Mouse (Mus musculus): Measurements from ENCODE around the gene Blm.

DNA sequence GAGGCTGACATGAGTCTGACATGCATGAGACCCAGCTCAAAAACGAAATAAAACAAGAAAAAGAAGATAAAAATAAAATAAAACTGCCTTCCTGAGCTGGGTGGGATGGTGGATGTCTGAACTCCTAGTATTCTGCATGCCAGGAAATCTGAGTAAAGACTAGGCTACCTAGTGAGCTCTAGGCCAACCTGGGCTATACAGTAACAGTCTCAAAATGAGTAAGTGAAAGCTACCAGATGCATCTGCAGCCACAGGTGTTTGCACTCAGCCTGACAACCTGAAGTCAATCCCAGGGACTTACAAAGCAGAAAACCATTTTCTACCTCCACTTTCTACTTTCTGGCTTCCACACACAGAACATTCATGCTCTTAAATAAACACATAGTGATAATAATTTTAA is 45.5 kb downstream of the Blm start:
- no peak for TF ChIP-seq POLR2A (IDR thresholded peaks at IDR 0.05; ENCODE audit: extremely low read depth, insufficient read depth, low read length)
- TF ChIP-seq CTCF (IDR thresholded peaks at IDR 0.05; ENCODE audit: low read depth, low read length) = no peak

Measured in liver, adult 2 months (tissue).